Mouse (Mus musculus) frontal cortex, adult 2 months (tissue): ENCODE measurements around the gene Gar1. TPM values are rescaled to one million over a fixed set of nuclear protein-coding genes. Genes with fewer than 3 reads are reported as not detected.

Source experiments
- DNase-seq, 2 experiments: peaks; one replicate each; pipeline ENCODE4 v3.0.0; 2022; ENCODE audit warnings: low spot score in 1 of 2; ENCODE audit errors: extremely low spot score in 1 of 2
- polyA plus RNA-seq: library from polyadenylated mRNA; depleted of rRNA; stranded (reverse); fragments of >200 nt; gene quantifications from 2 replicates; pipeline ENCODE4 v1.2.3, GENCODE M21; 2012; rRNA removed

The Gar1 gene
- polyA plus RNA-seq: 53.9 and 54.8 TPM in 2 replicates

DNA sequence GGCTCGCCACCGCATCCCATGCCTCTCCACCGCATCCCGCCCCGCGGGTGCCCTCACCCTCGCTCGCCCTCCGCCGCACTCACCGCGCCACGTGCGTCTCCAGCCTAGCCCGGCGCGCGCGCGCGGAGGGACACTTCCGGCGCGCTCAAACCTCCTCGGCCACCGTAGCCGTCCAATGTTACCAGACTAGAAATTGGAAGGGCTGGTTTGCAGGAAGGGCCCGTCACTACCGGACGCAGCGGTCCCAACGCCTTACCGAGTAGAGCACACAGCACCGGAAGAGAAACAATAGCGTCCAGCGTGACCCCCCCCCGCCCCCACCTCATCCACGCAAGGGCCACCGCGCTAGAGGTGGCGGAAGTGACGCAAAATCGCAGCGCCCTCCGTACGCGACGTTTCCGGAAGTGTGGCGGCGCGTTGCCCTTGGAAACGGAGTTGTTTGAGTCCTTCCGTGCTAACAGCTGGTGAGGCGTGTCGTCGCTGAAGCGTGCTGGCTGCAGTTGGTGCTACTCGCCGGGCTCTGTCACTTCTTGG, at the start of gene Gar1:
Gar1 (minus strand) TSS at position 362 of the 534 bp plus-strand sequence.
- peak; percentile 91 to 97 for DNase-seq

DNA sequence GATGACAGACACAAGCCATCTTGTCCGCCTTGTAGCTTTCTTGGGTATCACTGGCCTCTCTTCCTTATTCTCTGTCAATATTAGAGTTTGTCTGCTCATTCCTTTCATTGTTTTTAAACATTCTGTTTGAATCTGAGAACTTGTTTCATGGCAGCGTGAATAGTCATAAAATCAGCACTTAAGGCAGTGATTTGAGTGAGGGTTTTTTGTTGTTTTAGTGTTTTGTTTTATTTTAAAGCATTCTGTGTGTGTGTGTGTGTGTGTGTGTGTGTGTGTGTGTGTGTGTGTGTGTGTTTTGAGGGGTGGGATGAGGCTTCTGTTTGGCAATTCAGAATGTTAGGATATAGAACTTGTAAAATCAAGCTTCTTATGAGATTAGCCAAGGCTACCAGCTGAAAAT, 48.7 kb upstream of the Gar1 start:
- DNase-seq: no peak

DNA sequence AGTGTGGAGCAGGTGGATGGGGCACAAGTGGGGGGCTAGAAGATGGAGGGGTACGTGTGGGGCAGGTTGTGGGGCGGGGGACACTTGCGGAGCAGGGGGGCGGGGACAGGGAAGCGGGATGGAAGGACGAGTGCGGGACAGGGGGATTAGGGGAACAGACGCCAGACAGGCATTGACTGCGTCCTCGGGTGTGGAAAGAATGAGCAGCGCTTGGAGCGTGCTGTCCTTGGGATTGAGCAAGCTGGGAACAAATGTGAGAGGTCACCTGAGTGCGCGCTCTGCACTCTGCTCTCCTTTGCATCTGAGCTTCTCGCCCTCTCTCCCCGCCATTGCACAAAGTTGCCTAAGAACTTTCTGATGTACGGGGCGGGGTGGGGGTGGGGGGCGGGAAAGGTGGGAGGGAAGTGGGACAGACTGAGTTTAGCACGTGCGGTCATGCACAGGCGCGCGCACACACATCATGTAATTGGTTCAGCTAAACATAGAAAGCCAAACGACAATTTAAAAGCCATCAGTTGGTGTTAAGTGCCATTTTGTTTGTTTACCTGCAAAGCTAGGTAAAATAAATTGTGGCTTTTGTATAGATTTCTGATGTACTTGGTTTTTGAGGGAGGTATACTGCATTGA, 48.0 kb upstream of the Gar1 start:
- no peak for DNase-seq

DNA sequence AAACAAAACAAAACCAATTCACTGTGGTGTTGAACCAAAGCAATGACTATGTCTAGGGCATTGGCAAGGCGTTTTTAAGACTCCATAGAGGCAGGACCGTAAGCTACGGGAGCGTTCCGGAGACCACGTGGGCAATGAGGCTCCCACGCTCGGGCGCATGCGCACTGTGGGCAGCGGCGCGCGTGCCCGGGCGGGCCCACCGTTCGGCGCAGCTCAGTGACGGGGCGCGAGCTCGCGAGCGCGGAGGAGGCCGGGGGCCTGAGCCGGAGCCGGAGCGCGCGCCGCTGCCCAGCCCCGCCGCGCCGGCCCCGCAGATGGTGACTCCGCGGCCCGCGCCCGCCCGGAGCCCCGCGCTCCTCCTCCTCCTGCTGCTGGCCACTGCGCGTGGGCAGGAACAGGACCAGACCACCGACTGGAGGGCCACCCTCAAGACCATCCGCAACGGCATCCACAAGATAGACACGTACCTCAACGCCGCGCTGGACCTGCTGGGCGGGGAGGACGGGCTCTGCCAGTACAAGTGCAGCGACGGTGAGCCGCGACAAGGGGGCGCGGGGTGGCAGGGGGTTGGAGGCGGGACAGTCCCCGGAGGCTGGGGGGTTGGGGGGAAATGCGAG, 47.3 kb upstream of the Gar1 start, which contains the start of gene Pla2g12a:
Pla2g12a (plus strand) TSS at position 202 of the 617 bp plus-strand sequence.
- peak; percentile 79 to 95 for DNase-seq

DNA sequence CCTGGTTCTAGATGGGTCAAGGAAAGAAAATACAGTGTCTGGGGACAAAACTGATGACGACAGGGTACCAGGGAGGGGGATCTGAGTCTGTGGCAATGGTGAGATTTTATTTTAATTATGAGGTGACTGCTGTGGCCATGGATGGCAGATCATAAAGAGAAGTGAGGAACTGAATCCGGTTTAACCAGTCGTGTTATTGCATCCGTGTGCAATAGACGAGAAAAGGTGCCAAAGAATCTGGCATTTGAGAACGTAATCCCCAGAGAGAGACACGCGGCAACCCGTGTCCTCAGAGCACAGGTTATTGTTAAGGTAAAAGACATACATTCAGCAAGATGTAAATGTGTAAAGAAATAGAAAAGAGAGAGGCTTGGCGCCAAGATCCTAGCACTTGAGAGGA, 46.1 kb upstream of the Gar1 start:
- no peak for DNase-seq

DNA sequence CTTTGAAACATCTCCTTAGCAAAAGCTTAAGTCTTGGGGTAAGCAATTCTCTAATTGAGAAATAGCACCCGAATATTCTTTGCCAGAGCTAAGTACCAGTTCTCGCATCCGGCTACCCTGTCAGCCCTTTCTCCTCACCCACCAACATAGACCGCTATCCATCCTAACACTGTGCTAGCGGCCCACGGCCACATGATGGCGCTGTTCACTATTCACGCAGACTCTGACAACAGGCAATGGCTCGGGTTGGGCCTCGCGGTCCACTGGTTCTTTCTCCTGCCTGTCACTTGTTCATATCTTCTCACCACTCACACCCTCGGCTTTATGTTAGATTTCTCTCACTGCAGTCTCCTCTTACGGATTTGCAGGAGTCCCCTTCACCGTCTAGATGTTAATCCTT, 32.5 kb upstream of the Gar1 start:
- DNase-seq: peak in 1 of 2 experiments; percentile 36

DNA sequence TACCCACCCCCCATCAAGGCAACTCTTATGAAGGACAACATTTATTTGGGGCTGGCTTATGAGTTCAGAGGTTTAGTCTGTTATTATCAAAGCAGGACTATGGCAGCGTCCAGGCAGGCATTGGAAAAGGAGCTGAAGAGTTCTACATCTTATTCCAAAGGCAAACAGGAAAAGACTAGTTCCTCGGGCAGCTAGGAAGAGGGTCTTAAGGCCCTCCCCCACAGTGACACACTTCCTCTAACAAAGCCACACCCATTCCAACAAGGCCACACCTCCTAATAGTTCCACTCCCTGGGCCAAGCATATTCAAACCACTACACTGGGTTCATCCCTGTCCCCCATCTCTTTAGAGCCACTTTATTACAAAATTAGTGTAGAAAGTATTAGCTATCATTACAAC, 31.4 kb upstream of the Gar1 start:
- DNase-seq: no peak

DNA sequence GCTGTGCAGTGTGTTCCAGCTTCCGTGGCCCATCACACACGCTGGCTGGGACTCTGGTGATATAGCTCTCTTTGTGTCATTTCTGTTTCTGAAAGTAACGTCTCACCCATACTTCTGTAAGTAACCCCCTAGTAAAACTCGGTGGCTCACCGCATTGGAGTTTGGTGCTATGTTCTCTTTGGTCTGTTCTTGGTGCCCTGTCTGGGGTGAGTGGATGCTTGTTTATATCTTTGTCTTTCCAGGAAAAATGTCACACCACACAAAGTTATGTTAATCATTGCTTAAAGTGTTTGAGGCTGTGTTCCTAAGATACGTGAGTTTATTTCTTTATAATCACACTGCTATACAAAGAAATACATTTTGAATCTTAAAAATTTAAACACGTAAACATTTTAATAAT, 15.7 kb upstream of the Gar1 start:
- no peak for DNase-seq

DNA sequence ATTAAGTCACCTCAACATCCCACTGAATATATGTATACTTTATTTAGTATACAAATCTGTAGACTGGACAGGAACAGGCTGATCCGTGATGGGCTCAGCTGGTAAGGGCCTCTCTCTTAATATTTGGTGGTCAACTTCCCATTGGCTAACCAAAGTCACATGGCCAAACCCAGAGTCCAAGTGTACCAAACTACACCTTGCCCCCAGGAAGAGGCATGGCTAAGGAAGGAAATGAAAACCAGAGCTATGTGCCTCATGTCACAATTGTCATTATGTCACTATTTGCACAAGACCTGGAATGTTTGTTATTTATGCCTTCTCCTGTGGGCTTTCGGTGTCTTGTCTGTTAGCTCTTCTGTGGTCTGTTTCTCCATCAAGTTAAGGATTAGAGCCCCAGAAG, 14.7 kb upstream of the Gar1 start:
- DNase-seq: no peak

DNA sequence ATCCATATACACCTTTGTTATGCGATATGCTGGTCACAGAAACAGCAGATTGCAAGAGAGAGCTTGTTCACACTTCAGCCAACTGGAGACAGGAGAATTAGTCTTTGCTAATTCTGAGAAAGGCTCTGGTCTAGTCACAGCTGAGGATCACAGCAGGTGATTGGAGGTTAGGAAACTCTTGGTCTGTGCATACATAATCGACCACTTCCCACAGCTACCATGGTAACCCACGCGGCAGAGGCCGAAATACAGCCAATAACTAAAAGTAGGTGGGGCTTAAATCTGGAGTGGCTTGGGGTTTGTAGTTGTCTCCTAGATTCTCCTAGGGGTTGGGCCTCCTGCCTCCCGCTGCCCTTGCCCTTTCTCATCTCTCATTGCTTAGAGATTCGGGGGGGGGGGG, 6.8 kb upstream of the Gar1 start:
- DNase-seq: no peak

DNA sequence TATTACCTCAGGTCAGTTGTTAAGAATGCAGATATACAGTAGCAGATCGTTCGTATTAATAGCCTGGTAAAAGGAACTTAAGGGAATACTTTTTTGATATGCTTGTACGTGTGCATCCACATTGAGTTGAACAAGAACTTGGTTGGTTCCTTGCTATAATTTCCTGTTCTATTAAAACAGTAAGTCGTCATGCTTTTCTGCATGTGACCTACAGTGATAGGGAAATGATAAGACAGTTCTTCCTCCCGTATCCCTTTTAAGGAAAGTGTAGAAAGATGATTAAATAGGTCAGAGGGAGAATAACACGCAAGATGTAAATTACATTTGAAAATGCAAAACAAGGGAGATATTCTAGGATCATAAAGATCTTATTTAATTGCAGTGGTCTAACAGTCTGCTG, 5.8 kb upstream of the Gar1 start:
- DNase-seq: no peak

DNA sequence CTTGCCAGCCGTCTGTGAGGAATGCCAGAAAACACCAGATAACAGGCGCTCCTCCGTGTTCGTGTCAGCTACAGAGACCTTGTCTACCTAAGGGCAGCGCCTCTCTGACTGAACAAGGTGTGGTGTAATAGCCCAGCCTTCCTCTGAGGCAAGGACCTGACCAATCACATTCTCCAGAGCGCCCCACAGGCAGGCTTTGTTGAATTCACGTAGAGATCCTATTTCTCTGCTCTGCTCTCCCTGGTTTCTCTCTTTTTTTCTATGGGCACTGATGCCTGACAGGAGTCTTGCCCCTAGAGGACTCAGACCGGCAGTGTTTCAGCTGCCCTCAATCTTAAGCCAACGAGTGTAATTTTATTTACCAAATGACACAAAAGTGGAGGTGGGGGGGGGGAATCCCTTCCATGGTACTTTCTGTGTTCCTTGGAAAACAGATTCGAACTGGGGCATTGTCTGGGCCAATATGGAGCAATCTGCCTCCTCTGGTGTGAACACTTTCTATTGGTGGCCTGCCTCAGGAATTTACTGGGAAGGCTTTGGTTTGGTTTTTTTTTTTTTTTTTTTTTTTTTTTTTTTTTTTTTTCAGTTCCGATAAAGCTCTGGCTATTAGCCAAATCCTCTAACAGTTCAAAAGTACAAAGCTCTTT, 5.0 kb upstream of the Gar1 start:
- no peak for DNase-seq

DNA sequence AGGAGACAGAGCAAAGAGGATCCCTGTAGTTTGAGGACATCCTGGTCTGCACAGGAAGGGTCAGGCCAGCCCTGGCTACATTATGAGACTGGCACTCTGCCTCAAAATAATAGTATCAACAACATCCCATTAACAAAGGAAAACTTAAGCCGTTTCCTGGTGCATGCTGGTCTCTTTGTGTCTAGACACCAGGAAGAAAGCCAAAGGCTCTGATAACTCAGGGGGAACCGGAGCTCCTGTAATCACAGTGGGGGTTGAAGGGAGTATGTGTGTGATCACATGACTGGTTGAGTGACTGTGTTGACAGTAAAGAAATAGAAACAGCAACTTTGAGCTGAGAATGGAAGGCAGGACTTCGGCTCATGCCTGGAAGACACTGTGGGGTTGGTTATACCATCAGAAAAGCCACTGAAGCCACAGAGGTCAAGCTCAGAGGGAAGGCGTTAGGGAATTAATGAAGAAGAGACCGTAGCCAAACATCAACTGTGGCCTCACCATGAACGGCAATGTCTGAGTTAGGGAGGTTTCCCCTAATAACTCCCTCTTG, 4.3 kb upstream of the Gar1 start, which contains the start of gene Cfi:
Cfi (plus strand) TSS at position 497 of the 547 bp plus-strand sequence.
- no peak for DNase-seq

DNA sequence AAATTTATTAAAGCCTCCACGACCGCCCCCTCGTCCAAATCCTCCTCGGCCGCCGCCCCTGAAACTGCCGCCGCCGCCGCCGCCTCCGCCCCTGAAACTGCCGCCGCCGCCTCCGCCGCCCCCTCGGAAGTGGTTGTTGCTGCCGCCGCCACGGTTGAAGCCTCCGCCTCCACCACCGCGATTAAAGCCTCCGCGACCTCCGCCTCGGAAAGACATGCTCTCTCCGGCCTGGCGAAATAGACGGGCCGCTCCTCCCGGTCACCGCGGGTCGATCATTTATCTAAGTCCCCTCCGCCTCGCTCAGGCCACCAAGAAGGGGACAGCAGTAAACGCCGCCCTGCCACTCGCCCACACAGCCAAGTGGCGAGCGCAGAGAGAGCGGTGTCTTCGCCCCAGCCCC, 570 bp downstream of the Gar1 start:
- peak in 1 of 2 experiments; percentile 15 for DNase-seq

DNA sequence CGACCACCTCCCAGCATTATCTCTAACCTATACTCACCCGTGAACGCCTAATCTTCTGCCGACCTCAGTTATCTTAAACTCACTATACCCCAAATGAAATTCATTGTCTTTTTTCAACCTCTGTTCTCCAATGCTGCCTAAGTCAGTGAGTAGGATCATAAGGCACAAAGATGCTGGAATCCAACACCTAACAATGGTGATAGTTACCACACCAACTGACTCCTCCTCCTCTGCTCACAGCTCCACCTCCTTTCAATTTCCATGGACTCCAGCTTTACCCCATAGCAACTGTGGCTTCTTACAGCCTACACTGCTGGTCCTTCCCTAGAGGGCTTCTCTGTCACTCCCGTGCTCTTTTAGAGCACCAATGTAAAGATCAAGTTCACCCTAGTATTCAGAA, 3.5 kb downstream of the Gar1 start:
- no peak for DNase-seq

DNA sequence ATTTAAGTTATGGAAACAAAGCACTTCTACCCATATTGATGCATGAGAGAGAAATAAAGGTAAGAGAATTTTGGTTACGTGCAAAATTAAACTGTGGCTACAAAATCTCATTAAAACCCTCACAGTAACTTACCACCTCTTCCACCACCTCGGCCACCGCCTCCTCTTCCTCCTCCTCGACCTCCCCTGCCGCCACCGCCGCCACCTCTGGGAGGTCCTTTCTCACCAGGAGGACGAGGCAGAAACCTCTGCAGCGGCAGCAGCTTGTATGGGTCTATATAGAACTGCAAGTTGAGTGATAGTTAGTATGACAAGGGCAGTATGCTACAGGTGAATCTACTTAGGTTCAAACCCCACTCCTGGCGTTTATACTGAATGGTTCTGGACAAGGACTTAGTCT, 4.5 kb downstream of the Gar1 start:
- DNase-seq: no peak

DNA sequence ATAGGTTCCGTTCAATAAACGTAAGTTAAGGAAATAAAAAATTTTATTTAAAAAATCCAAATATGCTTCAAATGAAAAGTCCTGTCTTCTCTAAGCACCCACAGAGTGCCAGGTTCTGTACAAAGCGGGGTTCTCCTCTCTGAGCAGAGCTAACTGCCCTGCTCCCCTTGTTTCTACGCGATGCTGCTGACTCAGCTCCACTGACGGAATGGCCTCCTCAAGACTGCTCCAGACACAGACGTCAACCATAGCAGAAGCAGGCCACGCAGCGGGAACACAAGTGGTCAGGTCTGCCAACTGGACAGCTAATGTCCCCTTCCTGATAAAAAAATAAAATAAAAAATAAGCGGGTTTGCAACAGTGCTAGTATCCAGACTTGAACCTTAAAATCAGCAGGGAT, 6.3 kb downstream of the Gar1 start:
- no peak for DNase-seq

DNA sequence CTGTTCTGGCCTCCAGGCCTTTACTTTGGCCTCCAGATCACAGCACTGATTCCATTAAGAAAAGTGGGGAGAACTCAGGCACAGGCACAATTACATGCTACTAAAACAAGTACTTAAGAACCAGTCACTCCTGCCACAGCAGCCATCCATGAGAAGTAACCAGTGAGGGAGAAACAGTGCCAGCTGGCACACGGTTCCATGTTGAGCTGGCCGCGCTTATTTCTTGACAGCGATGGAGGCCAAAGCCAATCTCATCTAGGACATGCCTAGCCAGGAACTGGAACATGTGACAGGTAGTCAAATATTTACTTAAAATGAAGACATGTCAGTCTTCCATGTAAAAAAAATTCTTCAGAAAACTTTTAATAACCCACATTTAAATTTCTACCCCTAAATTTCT, 7.0 kb downstream of the Gar1 start:
- DNase-seq: no peak

DNA sequence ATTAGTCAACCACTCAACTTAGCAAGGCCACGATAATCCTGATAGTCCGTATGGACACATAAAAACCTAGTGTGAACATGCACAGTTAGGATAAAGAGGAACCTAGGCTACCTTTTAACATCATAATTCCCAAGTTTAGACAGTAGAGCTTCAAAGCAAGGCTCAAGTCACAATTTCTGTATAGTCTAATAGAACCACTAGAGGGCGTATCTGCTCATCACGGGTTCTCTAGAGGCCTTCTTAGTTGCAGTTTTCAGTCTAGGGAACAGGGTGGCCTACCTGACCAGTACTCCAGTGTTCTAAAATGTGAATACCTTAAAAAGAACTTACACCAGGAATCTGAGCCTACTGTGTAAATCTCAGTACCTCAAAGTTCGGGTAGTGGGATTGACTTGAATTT, 7.9 kb downstream of the Gar1 start:
- peak in 1 of 2 experiments; percentile 66 for DNase-seq

DNA sequence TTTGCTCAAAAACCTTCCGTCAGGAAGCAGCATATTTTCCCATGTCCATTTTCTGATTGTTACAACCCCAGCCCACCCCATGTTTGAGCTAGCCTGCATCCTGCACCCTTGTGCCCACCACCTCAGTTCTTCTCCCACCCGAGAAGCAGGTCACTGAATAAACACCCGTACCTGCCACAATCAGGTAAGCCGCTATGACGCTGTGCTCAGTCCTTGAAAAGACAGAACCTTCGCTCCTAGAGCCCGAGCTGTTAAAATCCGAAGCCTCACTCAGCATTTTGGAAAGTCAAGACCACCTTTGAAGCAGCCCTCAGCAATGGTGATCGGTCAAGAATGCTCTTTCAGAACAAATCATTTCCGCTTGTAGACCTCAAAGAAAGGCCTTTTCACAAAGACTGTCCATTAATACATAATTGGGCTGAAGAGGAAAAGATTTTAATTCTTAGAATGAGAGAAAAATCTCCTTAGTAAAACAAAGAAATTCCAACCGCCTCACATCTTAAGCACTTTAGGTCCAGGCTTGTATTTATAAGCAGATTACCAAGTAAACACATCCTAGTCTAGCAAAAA, 8.9 kb downstream of the Gar1 start, which contains the start of gene Rrh:
Rrh (minus strand) TSS at position 382 of the 570 bp plus-strand sequence.
- DNase-seq: no peak

DNA sequence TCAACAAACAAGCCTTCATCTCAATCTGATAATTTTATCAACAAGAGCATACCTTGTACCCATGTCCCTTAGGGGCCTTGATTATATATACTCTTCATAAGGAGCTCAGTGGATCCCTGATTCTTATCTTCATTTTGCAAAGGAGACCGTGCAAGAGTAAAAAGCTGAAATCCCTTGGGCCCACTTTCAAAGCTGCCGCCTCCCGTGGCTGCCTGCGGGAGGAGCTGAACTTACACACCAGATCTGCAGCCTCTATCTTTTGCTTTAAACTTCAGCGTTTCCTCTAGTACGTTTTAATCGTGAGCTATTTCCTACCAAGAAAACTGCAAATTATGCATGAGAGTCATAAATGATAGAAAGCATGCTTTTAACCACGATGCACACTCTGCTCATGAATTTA, 9.5 kb downstream of the Gar1 start:
- no peak for DNase-seq
